32 mouse cellular contexts compared by ENCODE assay signal in the genomic region with DNA sequence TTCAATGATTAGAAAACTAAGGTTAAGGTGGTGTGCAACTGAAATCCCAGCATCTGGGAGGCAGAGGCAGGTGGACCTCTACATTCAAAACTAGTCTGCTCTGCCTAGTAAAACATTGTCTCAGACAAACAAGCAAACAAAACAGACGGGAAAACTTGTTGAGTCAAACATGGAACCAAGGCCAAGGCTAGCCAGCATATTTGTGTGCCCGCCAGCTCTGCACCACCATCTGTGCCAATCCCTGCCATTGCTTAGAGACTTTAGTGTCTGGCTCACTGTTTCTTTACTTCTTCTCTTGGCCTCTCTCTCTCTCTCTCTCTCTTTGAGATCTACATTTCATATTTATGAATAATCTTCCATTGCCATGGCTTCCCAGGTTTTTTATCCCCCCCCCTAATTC. TPM values are rescaled to one million over a fixed set of nuclear protein-coding genes. Genes with fewer than 3 reads are reported as not detected.
DNase-seq lines count a peak whose midpoint lies in the region; ATAC-seq and TF ChIP-seq lines count a peak whose summit lies in the region.
"Had no signal": no experiment of that assay in that cellular context is flagged by ENCODE, and none has a peak within 500 bp of the region (broad histone marks: within the 10 kb centered on the region; RNA-seq: fewer than 3 reads in every experiment).

No protein-coding gene starts in this region.

- peak; percentile 64; the same call in 1 of the 2 replicates for ATAC-seq in cerebellum, adult (ENCODE audit: insufficient number of reproducible peaks, low FRiP score, low TSS enrichment)
- ATAC-seq: forebrain, embryonic 16.5 days; liver, postnatal 0 days; lung, postnatal 0 days; midbrain, embryonic 16.5 days had no signal

- H3K9ac ChIP-seq in heart, adult 2 months (ENCODE audit: low read depth, low read length), result no peak overlapping the region
- H3K9ac ChIP-seq: heart, embryonic 15.5 days; hindbrain, embryonic 13.5 days; liver, postnatal 0 days had no signal

- intact Hi-C loops in heart, adult 2 months (cut with DNase I), result loop anchor here (10.0 kb wide), 1 partner anchor 287 kb away; no protein-coding TSS in a partner anchor

- TF ChIP-seq CTCF in brain, embryonic 14.5 days (IDR thresholded peaks at IDR 0.05; ENCODE audit: borderline replicate concordance, extremely low read depth, insufficient read depth, insufficient read length), result no peak
- no peak for TF ChIP-seq CTCF in heart, adult 2 months (IDR thresholded peaks at IDR 0.05)

- TF ChIP-seq POLR2A in brain, embryonic 14.5 days (IDR thresholded peaks at IDR 0.05; ENCODE audit: borderline replicate concordance, extremely low read depth, insufficient read depth, insufficient read length, poor library complexity, severe bottlenecking), result no peak
- TF ChIP-seq POLR2A in heart, adult 2 months (IDR thresholded peaks at IDR 0.05; ENCODE audit: insufficient read depth, low read depth, low read length), result no peak

- no peak overlapping the region for H3K27ac ChIP-seq in heart, adult 2 months
- H3K27ac ChIP-seq: heart, embryonic 15.5 days; hindbrain, embryonic 13.5 days; layer of hippocampus, adult 2 months; limb, embryonic 10.5 days; macrophage had no signal

- no peaks in the 10 kb centered on the region for H3K36me3 ChIP-seq in heart, adult 2 months (ENCODE audit: control insufficient read depth, insufficient read depth, low read length)
- H3K36me3 ChIP-seq: G1E; heart, embryonic 15.5 days; hindbrain, embryonic 13.5 days; limb, embryonic 10.5 days had no signal

- no peaks in the 10 kb centered on the region for H3K79me2 ChIP-seq in heart, adult 2 months (replicated peaks; ENCODE audit: control insufficient read depth, insufficient read depth, low read length)

- no peak overlapping the region for H3K4me3 ChIP-seq in heart, adult 2 months
- H3K4me3 ChIP-seq: heart, embryonic 15.5 days; hindbrain, embryonic 13.5 days; layer of hippocampus, adult 2 months; limb, embryonic 10.5 days had no signal

- H3K27me3 ChIP-seq in heart, adult 2 months (ENCODE audit: control insufficient read depth, insufficient read depth, low read length), result no peaks in the 10 kb centered on the region
- H3K27me3 ChIP-seq: heart, embryonic 15.5 days; hindbrain, embryonic 13.5 days had no signal

- TF ChIP-seq EP300 in heart, adult 2 months (IDR thresholded peaks at IDR 0.05; ENCODE audit: insufficient read depth, low read depth, low read length), result no peak

- no peaks in the 10 kb centered on the region for H3K4me1 ChIP-seq in heart, adult 2 months (ENCODE audit: control insufficient read depth, insufficient read depth, low read length)
- H3K4me1 ChIP-seq: hindbrain, embryonic 13.5 days; limb, embryonic 10.5 days had no signal

- no peak for DNase-seq in cerebellum, adult 11-12 months
- peak; percentile 33 for DNase-seq in kidney, adult 9 months
- no peak for DNase-seq in kidney, postnatal 10 days
- DNase-seq in brain, embryonic 14.5 days (ENCODE audit: low read depth), result peak; percentile 50
- peak; percentile 71 to 75 for DNase-seq in cerebellum, postnatal 14 days
- no peak for DNase-seq in heart, adult 2 months
- no peak for DNase-seq in thymus, postnatal 25 days
- DNase-seq: B cell, adult 2 months; gastrocnemius, postnatal 36 days; heart, postnatal 36 days; kidney, adult 11 months; kidney, postnatal 14 days; liver, postnatal 0 days; right cerebral cortex, adult 18-20 months; thymus, adult 2 months had no signal

- 63% methylated on average over 2 of the region's 2 CpGs for WGBS in heart, adult 2 months

RNA-seq across cellular contexts. Expression of gene Casq1, which starts 8.5 kb away (rescaled TPM):
- polyA plus RNA-seq in brain, embryonic 14.5 days (2012; rRNA removed), result 2.6 and 3.9 TPM in 2 replicates
- total RNA-seq in heart, adult 2 months (2021), result 1 to 10 TPM; 3.3 to 5.6 TPM
- 51.7 and 53.8 TPM in 2 replicates for polyA plus RNA-seq in heart, adult 2 months (2012; rRNA removed)
- total RNA-seq: G1E had no signal
- polyA plus RNA-seq: G1E, macrophage had no signal

RNA-seq across cellular contexts. Expression of gene Pea15a, which starts 21.6 kb away (rescaled TPM):
- 308 and 321 TPM in 2 replicates for polyA plus RNA-seq in brain, embryonic 14.5 days (2012; rRNA removed)
- 10 to 100 TPM; 52.2 to 69.8 TPM for total RNA-seq in heart, adult 2 months (2021)
- 56.8 and 101 TPM in 2 replicates for polyA plus RNA-seq in heart, adult 2 months (2012; rRNA removed)

RNA-seq across cellular contexts. Expression of gene Atp1a4, which starts 30.0 kb away (rescaled TPM):
- polyA plus RNA-seq in brain, embryonic 14.5 days (2012; rRNA removed), result 0.05 and 0.08 TPM in 2 replicates
- not detected for total RNA-seq in heart, adult 2 months (2021)
- polyA plus RNA-seq in heart, adult 2 months (2012; rRNA removed), result 0.10 and 0.35 TPM in 2 replicates
- total RNA-seq: CH12.LX; common myeloid progenitor, adult 5-6 weeks; heart, postnatal 36 days; layer of hippocampus, adult 2 months; layer of hippocampus, postnatal 25 days had no signal
- polyA plus RNA-seq: forebrain, embryonic 16.5 days; G1E; hindbrain, embryonic 13.5 days; limb, embryonic 10.5 days; liver, embryonic 11.5 days; macrophage; midbrain, embryonic 16.5 days; neural tube, embryonic 14.5 days; small intestine, adult 2 months; urinary bladder, adult 2 months had no signal

RNA-seq across cellular contexts. Expression of gene Igsf8, which starts 33.2 kb away (rescaled TPM):
- polyA plus RNA-seq in brain, embryonic 14.5 days (2012; rRNA removed), result 110 and 207 TPM in 2 replicates
- 10 to 100 TPM; 10.9 to 13.5 TPM for total RNA-seq in heart, adult 2 months (2021)
- polyA plus RNA-seq in heart, adult 2 months (2012; rRNA removed), result 25.9 and 39.9 TPM in 2 replicates

Comparison
In these comparisons a context has a peak if more than half of its experiments do, and no peak if none do; other contexts are left out.
1. DNase-seq: peak in kidney, adult 9 months (single experiment), brain, embryonic 14.5 days (single experiment) and cerebellum, postnatal 14 days (2 of 2); none in cerebellum, adult 11-12 months (single experiment), kidney, postnatal 10 days (single experiment), heart, adult 2 months (0 of 2) and thymus, postnatal 25 days (single experiment).
2. RNA of gene Casq1, which starts 8.5 kb away (polyA plus RNA-seq): 51.7 to 53.8 TPM in heart, adult 2 months; 2.6 to 3.9 TPM in brain, embryonic 14.5 days; every median in the first group is over 10 times any median in the second.